Mouse (Mus musculus): Measurements from ENCODE around the gene Th. TPM values are rescaled to one million over a fixed set of nuclear protein-coding genes. Genes with fewer than 3 reads are reported as not detected.

Gene Th
- polyA plus RNA-seq, 1 experiment: 0.59 TPM

GRCm38 (mm10) chr7:142895901-142896665, 34.8 kb downstream of the Th start:
- WGBS: 84% methylated on average over 10 of the region's 10 CpGs
- no peaks in the 10 kb centered on the region for H3K4me1 ChIP-seq (replicated peaks; ENCODE audit: control insufficient read depth, insufficient read depth, low read length)
- no peak overlapping the region for H3K4me3 ChIP-seq (ENCODE audit: control insufficient read depth, insufficient read depth, low read length)
- H3K36me3 ChIP-seq (ENCODE audit: control insufficient read depth, insufficient read depth, low read length): no peaks in the 10 kb centered on the region
- no peak for TF ChIP-seq POLR2A (IDR thresholded peaks at IDR 0.05; ENCODE audit: control insufficient read depth, extremely low read depth, insufficient read depth, low read length, poor library complexity)
- no peak overlapping the region for H3K27ac ChIP-seq (ENCODE audit: control insufficient read depth, insufficient read depth, low read length)
- DNase-seq: no peak
- H3K27me3 ChIP-seq (ENCODE audit: control insufficient read depth, insufficient read depth, low read length): no peaks in the 10 kb centered on the region

- Histone ChIP-seq H3K4me1 (replicated peaks; ENCODE audit: control insufficient read depth, insufficient read depth, low read length) (no peaks in the 10 kb centered on the region), H3K4me3 (ENCODE audit: control insufficient read depth, insufficient read depth, low read length) (no peak overlapping the region), H3K36me3 (ENCODE audit: control insufficient read depth, insufficient read depth, low read length) (no peaks in the 10 kb centered on the region), H3K27ac (ENCODE audit: control insufficient read depth, insufficient read depth, low read length) (no peak overlapping the region), H3K27me3 (ENCODE audit: control insufficient read depth, insufficient read depth, low read length) (no peaks in the 10 kb centered on the region)
- 67% methylated on average over 18 of the region's 18 CpGs for WGBS
- TF ChIP-seq POLR2A (IDR thresholded peaks at IDR 0.05; ENCODE audit: control insufficient read depth, extremely low read depth, insufficient read depth, low read length, poor library complexity) (no peak), CTCF (IDR thresholded peaks at IDR 0.05; ENCODE audit: borderline replicate concordance, control insufficient read depth, extremely low read depth, insufficient read depth, low read length, poor library complexity) (no peak)
- no peak for DNase-seq
Measured at GRCm38 (mm10) chr7:142895223-142895840, 35.6 kb downstream of the Th start.

DNA sequence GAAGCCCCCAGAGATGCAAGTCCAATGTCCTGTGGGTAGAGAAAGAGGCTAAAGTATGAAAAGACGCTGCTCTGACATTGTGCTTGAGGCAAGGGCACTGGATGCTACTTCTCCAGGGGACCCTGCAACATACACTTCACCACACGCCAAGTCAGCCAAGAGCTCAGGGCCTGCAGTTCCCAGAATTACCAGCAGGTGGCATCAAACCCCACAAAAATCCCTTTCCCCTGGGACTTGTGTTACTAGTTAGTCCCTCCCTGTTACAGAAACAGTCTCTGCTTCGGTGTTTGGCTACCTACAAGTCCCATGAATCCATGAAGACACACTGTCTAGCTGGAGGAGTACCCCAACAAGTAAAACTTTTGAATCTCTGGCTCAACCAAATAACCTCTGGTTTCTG, 36.3 kb downstream of the Th start:
- H3K36me3 ChIP-seq (ENCODE audit: control insufficient read depth, insufficient read depth, low read length): no peaks in the 10 kb centered on the region
- WGBS: 3% methylated on average over 3 of the region's 3 CpGs
- H3K4me1 ChIP-seq (replicated peaks; ENCODE audit: control insufficient read depth, insufficient read depth, low read length): no peaks in the 10 kb centered on the region
- TF ChIP-seq CTCF (IDR thresholded peaks at IDR 0.05; ENCODE audit: borderline replicate concordance, control insufficient read depth, extremely low read depth, insufficient read depth, low read length, poor library complexity) (peak; percentile 63; the same call in 1 of the 2 replicates), POLR2A (IDR thresholded peaks at IDR 0.05; ENCODE audit: control insufficient read depth, extremely low read depth, insufficient read depth, low read length, poor library complexity) (no peak)
- no peak overlapping the region for H3K4me3 ChIP-seq (ENCODE audit: control insufficient read depth, insufficient read depth, low read length)
- no peaks in the 10 kb centered on the region for H3K27me3 ChIP-seq (ENCODE audit: control insufficient read depth, insufficient read depth, low read length)
- peak; percentile 70 for DNase-seq
- no peak overlapping the region for H3K27ac ChIP-seq (ENCODE audit: control insufficient read depth, insufficient read depth, low read length)

- WGBS: 77% methylated on average over 12 of the region's 12 CpGs
- no peak overlapping the region for H3K27ac ChIP-seq (ENCODE audit: control insufficient read depth, insufficient read depth, low read length)
- no peak for TF ChIP-seq CTCF (IDR thresholded peaks at IDR 0.05; ENCODE audit: borderline replicate concordance, control insufficient read depth, extremely low read depth, insufficient read depth, low read length, poor library complexity)
- TF ChIP-seq POLR2A (IDR thresholded peaks at IDR 0.05; ENCODE audit: control insufficient read depth, extremely low read depth, insufficient read depth, low read length, poor library complexity): no peak
- no peaks in the 10 kb centered on the region for H3K4me1 ChIP-seq (replicated peaks; ENCODE audit: control insufficient read depth, insufficient read depth, low read length)
- H3K27me3 ChIP-seq (ENCODE audit: control insufficient read depth, insufficient read depth, low read length): no peaks in the 10 kb centered on the region
- no peak overlapping the region for H3K4me3 ChIP-seq (ENCODE audit: control insufficient read depth, insufficient read depth, low read length)
- DNase-seq: no peak
- H3K36me3 ChIP-seq (ENCODE audit: control insufficient read depth, insufficient read depth, low read length): no peaks in the 10 kb centered on the region
Measured at GRCm38 (mm10) chr7:142893721-142894639, 36.9 kb downstream of the Th start.

DNA sequence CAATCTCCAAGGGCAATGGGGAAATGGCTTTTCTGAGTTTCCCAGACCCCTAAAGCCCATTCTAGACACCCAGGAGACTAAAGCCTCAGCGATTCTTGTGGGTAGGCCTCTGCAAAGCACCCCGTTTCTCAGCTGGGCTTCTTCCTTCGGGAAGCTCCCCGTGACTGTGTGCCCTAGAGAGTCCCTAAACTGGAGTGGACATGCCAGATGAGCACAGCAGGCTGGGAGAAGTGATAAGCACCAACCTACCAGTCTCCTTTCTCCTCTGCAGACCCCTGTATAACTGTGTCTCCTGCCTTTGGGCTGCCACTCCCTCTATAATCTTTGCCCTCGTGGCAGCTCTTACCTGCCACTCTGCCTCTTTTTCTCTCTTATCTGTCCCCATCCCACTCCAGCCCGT, 37.6 kb downstream of the Th start:
- Histone ChIP-seq H3K36me3 (ENCODE audit: control insufficient read depth, insufficient read depth, low read length) (no peaks in the 10 kb centered on the region), H3K4me3 (ENCODE audit: control insufficient read depth, insufficient read depth, low read length) (no peak overlapping the region), H3K27me3 (ENCODE audit: control insufficient read depth, insufficient read depth, low read length) (no peaks in the 10 kb centered on the region), H3K4me1 (replicated peaks; ENCODE audit: control insufficient read depth, insufficient read depth, low read length) (no peaks in the 10 kb centered on the region), H3K27ac (ENCODE audit: control insufficient read depth, insufficient read depth, low read length) (no peak overlapping the region)
- 88% methylated on average over 6 of the region's 6 CpGs for WGBS
- no peak for TF ChIP-seq CTCF (IDR thresholded peaks at IDR 0.05; ENCODE audit: borderline replicate concordance, control insufficient read depth, extremely low read depth, insufficient read depth, low read length, poor library complexity)
- DNase-seq: no peak

DNA sequence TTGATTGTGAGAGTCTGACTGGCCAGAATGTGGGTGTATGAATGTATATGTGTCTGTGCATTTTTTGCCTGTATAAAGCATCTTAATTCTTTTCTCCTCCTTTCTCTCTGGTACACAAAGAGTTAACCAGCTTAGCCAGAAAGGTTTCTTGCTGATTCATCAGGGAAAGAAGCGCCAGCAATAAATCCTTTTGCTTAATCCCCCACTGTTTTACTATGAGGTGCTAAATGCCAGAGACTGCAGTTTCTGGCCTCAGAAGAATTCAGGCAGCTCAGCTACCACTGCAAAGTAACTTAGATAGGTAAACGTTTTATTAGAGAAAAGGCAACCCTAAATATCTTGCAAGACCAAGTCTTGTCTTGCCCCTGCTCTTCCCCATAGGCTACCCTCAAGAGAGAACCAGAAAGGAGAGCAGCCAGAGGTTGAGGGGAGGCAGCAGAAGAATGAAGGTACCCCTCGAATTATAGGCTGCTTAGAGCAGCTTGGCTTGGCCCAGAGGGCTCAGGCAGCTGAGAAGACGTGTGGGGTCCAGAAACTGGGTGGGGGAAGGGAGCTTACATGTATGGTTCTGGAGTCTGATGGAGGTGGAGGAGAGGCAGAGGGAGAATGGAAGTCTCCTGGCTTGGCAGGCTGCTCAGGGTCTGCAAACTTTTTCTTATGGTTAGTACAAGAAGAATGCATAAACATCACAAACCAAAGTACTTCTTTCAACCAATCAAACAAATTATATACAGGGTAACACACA, 61.3 kb downstream of the Th start:
- H3K27ac ChIP-seq (ENCODE audit: control insufficient read depth, insufficient read depth, low read length): no peak overlapping the region
- H3K27me3 ChIP-seq (ENCODE audit: control insufficient read depth, insufficient read depth, low read length): no peaks in the 10 kb centered on the region
- no peak for TF ChIP-seq POLR2A (IDR thresholded peaks at IDR 0.05; ENCODE audit: control insufficient read depth, extremely low read depth, insufficient read depth, low read length, poor library complexity)
- no peak for TF ChIP-seq CTCF (IDR thresholded peaks at IDR 0.05; ENCODE audit: borderline replicate concordance, control insufficient read depth, extremely low read depth, insufficient read depth, low read length, poor library complexity)
- WGBS: 29% methylated on average over 4 of the region's 4 CpGs
- H3K4me1 ChIP-seq (replicated peaks; ENCODE audit: control insufficient read depth, insufficient read depth, low read length): no peaks in the 10 kb centered on the region
- H3K4me3 ChIP-seq (ENCODE audit: control insufficient read depth, insufficient read depth, low read length): no peak overlapping the region
- no peaks in the 10 kb centered on the region for H3K36me3 ChIP-seq (ENCODE audit: control insufficient read depth, insufficient read depth, low read length)
- DNase-seq: no peak

Data from thymus, adult 2 months (tissue).